Mouse (Mus musculus) hindbrain, embryonic 11.5 days (tissue): Measurements from ENCODE around the gene Cyp27b1. TPM values are rescaled to one million over a fixed set of nuclear protein-coding genes. Genes with fewer than 3 reads are reported as not detected.

Source experiments
- ATAC-seq: fragments of 200-750 bp; cut with Nextera tagmentation; 2 replicates; pipeline ENCODE4 v1.8.0; 2017; ENCODE audit warnings: mild to moderate bottlenecking, moderate TSS enrichment, moderate library complexity; ENCODE audit not compliant: low FRiP score
- DNase-seq: peaks from one replicate; pipeline ENCODE4 v3.0.0-alpha.2; 2015; ENCODE audit warnings: low spot score
- H3K27ac ChIP-seq: fragments of 300-500 bp; sonication (generic); 2 replicates; pipeline ENCODE4 v1.5.1; 2014; ENCODE audit warnings: mild to moderate bottlenecking, low read depth, low read length
- H3K27me3 ChIP-seq: fragments of 300-500 bp; sonication (generic); 2 replicates; pipeline ENCODE4 v1.6.1; 2014; ENCODE audit warnings: mild to moderate bottlenecking, low read length, moderate library complexity, mixed read lengths; ENCODE audit not compliant: control insufficient read depth, insufficient read depth
- H3K36me3 ChIP-seq: fragments of 300-500 bp; sonication (generic); 2 replicates; pipeline ENCODE4 v1.6.1; 2014; ENCODE audit warnings: mild to moderate bottlenecking, low read length, moderate library complexity, mixed read lengths; ENCODE audit not compliant: control insufficient read depth, insufficient read depth
- H3K4me1 ChIP-seq: fragments of 300-500 bp; sonication (generic); replicated peaks from 2 replicates; pipeline ENCODE4 v1.6.1; 2014; ENCODE audit warnings: low read length, mixed read lengths; ENCODE audit not compliant: control insufficient read depth, insufficient read depth
- H3K4me2 ChIP-seq: fragments of 300-500 bp; sonication (generic); replicated peaks from 2 replicates; pipeline ENCODE4 v1.6.1; 2014; ENCODE audit warnings: mild to moderate bottlenecking, low read depth, low read length
- H3K4me3 ChIP-seq: fragments of 300-500 bp; sonication (generic); 2 replicates; pipeline ENCODE4 v1.5.1; 2014; ENCODE audit warnings: low read depth, low read length
- H3K9ac ChIP-seq: fragments of 300-500 bp; sonication (generic); 2 replicates; pipeline ENCODE4 v1.6.1; 2014; ENCODE audit warnings: low read depth, low read length
- H3K9me3 ChIP-seq: fragments of 300-500 bp; sonication (generic); 2 replicates; pipeline ENCODE4 v1.6.1; 2016; ENCODE audit warnings: low read length; ENCODE audit not compliant: control insufficient read depth
- whole genome bisulfite sequencing: fragments of 180-500 bp; shearing (Covaris S2); extraction: QIAGEN DNeasy Blood & Tissue Kit; methylation state at CpG from one replicate; pipeline ENCODE4 v1.1.7; 2014; 5-methylcytosine and 5-hydroxymethylcytosine counted together
- polyA plus RNA-seq: library from polyadenylated mRNA; unstranded; fragments of >200 nt; fragmentation: Nextera tagmentation; extraction: Ambion mirVana; gene quantifications from 2 replicates; pipeline ENCODE4 v1.2.1, GENCODE M21; 2014

Gene Cyp27b1
- polyA plus RNA-seq, 1 experiment from 2014 or later, result 0.20 TPM

- H3K36me3 ChIP-seq, result no peaks in the 10 kb centered on the region
- 21% methylated on average over 5 of the region's 5 CpGs for WGBS
Measured at GRCm38 (mm10) chr10:127042468-127043115, 5.5 kb upstream of the Cyp27b1 start.

GRCm38 (mm10) chr10:127043187-127043586 is 4.9 kb upstream of the Cyp27b1 start:
- Histone ChIP-seq H3K36me3 (no peaks in the 10 kb centered on the region), H3K27ac (no peak overlapping the region), H3K4me1 (peaks cover 3% of the 10 kb centered on the region; the same call in 1 of the 2 replicates), H3K4me2 (no peak overlapping the region), H3K9me3 (no peaks in the 10 kb centered on the region), H3K4me3 (no peak overlapping the region), H3K9ac (no peak overlapping the region), H3K27me3 (peaks cover 8% of the 10 kb centered on the region)
- no peak for ATAC-seq
- no peak for DNase-seq
- WGBS, result 79% methylated on average over 6 of the region's 6 CpGs

More at GRCm38 (mm10) chr10:127042468-127043115, 5.5 kb upstream of the Cyp27b1 start:
- Histone ChIP-seq H3K4me1 (peaks cover 3% of the 10 kb centered on the region; the same call in 1 of the 2 replicates), H3K27me3 (peaks cover 2% of the 10 kb centered on the region; the same call in 1 of the 2 replicates), H3K27ac (no peak overlapping the region), H3K9ac (peak overlapping the region; percentile 67; the same call in 1 of the 2 replicates), H3K9me3 (no peaks in the 10 kb centered on the region), H3K4me2 (peak overlapping the region; percentile 90), H3K4me3 (peak overlapping the region; percentile 80)
- DNase-seq, result no peak
- no peak for ATAC-seq

DNA sequence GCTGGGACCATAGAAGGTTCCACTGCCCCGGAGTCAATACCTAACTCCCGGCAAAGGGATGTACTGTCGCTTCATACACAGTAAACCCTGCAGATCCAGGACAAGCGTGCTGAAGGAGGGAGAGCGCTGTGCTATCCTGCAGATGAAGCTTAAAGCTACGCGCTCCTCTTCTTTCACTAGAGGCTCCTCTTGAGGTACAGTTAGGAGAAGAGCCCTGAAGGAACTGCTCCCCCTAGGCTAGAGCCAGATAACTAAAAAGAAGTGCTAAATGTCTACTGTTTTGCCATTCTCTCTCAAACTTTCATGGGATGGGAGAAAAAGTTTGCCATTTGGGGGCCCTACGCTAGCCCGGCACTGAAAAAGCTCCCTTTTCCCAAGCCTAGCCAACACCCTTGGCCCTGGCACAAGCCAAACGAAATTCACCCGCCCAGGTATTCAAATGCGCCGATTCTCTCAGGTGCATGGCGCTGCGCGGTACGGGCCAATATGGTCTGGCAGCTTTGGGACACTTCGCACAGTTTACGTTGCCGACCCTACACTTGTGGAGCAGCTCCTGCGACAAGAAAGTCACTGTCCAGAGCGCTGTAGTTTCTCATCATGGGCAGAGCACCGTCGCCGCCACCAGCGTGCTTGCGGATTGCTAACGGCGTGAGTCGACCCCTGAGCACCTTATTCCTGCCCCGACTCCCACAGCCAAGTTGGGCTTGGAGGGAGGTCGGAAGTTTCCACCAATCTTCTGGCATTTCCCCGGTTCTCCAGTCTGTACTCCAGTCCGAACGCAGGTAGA is 751 bp downstream of the Cyp27b1 start:
- WGBS, result 4% methylated on average over 35 of the region's 35 CpGs
- peaks cover 41% of the 10 kb centered on the region for H3K27me3 ChIP-seq

GRCm38 (mm10) chr10:127049395-127050118 is 1.5 kb downstream of the Cyp27b1 start:
- peaks cover 41% of the 10 kb centered on the region for H3K27me3 ChIP-seq
- H3K9ac ChIP-seq, result no peak overlapping the region; the same call in 1 of the 2 replicates
- ATAC-seq, result no peak
- H3K4me3 ChIP-seq, result no peak overlapping the region; the same call in 1 of the 2 replicates
- H3K27ac ChIP-seq, result no peak overlapping the region
- H3K4me1 ChIP-seq, result no peaks in the 10 kb centered on the region
- WGBS, result 3% methylated on average over 29 of the region's 29 CpGs
- no peaks in the 10 kb centered on the region for H3K36me3 ChIP-seq
- no peak overlapping the region for H3K4me2 ChIP-seq
- peak; percentile 39 for DNase-seq
- no peaks in the 10 kb centered on the region for H3K9me3 ChIP-seq

More for the DNA sequence above, 751 bp downstream of the Cyp27b1 start:
- ATAC-seq (no peak), DNase-seq (peak; percentile 34)
- no peak overlapping the region for H3K4me3 ChIP-seq
- no peaks in the 10 kb centered on the region for H3K9me3 ChIP-seq
- no peak overlapping the region for H3K4me2 ChIP-seq
- H3K36me3 ChIP-seq, result no peaks in the 10 kb centered on the region
- no peak overlapping the region for H3K9ac ChIP-seq
- no peaks in the 10 kb centered on the region for H3K4me1 ChIP-seq
- no peak overlapping the region for H3K27ac ChIP-seq

GRCm38 (mm10) chr10:127050119-127050474 is 2.0 kb downstream of the Cyp27b1 start:
- ATAC-seq (no peak), DNase-seq (no peak)
- Histone ChIP-seq H3K9me3 (no peaks in the 10 kb centered on the region), H3K4me3 (no peak overlapping the region), H3K27ac (no peak overlapping the region), H3K9ac (no peak overlapping the region), H3K4me1 (no peaks in the 10 kb centered on the region), H3K4me2 (no peak overlapping the region), H3K27me3 (peaks cover 41% of the 10 kb centered on the region), H3K36me3 (no peaks in the 10 kb centered on the region)
- 20% methylated on average over 10 of the region's 10 CpGs for WGBS

GRCm38 (mm10) chr10:127054646-127055045 is 6.6 kb downstream of the Cyp27b1 start:
- H3K9ac ChIP-seq, result no peak overlapping the region
- DNase-seq (peak; percentile 32), ATAC-seq (no peak)
- H3K4me1 ChIP-seq, result peaks cover 5% of the 10 kb centered on the region; the same call in 1 of the 2 replicates
- no peak overlapping the region for H3K27ac ChIP-seq
- H3K27me3 ChIP-seq, result peaks cover 18% of the 10 kb centered on the region
- peaks cover 7% of the 10 kb centered on the region for H3K36me3 ChIP-seq
- WGBS, result 77% methylated on average over 4 of the region's 4 CpGs
- H3K9me3 ChIP-seq, result no peaks in the 10 kb centered on the region
- no peak overlapping the region for H3K4me3 ChIP-seq
- H3K4me2 ChIP-seq, result no peak overlapping the region

GRCm38 (mm10) chr10:127055406-127055805 is 7.4 kb downstream of the Cyp27b1 start:
- WGBS, result 87% methylated on average over 8 of the region's 8 CpGs
- Histone ChIP-seq H3K36me3 (peaks cover 7% of the 10 kb centered on the region), H3K4me1 (peaks cover 5% of the 10 kb centered on the region; the same call in 1 of the 2 replicates), H3K4me2 (no peak overlapping the region), H3K9me3 (no peaks in the 10 kb centered on the region), H3K9ac (no peak overlapping the region), H3K27ac (no peak overlapping the region), H3K27me3 (peaks cover 11% of the 10 kb centered on the region), H3K4me3 (no peak overlapping the region)
- DNase-seq (no peak), ATAC-seq (no peak)

DNA sequence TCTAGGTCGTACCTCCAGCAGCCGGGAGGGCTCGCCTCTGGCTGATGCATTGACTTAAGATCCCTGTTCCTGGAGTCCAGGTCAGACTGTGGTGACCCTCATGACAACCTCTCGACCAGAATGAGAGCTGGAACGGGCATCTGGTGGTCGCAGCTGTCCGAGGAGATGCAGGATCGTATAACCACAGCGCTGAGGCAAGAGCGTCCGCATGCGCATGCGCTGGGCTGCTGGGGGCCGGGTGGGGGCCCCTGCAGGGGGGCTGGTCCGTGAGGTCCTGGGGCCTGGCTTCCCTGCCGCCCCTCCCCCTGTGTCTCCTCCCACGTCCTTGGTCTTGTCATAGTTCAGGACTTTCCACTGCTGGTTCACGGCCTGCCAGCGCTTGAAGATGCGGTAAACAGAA is 8.4 kb downstream of the Cyp27b1 start:
- no peak for ATAC-seq
- H3K9ac ChIP-seq, result no peak overlapping the region
- no peak overlapping the region for H3K4me2 ChIP-seq
- no peak overlapping the region for H3K4me3 ChIP-seq
- DNase-seq, result no peak
- H3K36me3 ChIP-seq, result peaks cover 7% of the 10 kb centered on the region
- H3K4me1 ChIP-seq, result peaks cover 5% of the 10 kb centered on the region; the same call in 1 of the 2 replicates
- H3K9me3 ChIP-seq, result no peaks in the 10 kb centered on the region
- 88% methylated on average over 20 of the region's 20 CpGs for WGBS
- H3K27me3 ChIP-seq, result peaks cover under 1% of the 10 kb centered on the region; the same call in 1 of the 2 replicates
- H3K27ac ChIP-seq, result no peak overlapping the region
